Mouse (Mus musculus): ENCODE measurements around the gene Cdk5rap3. TPM values are rescaled to one million over a fixed set of nuclear protein-coding genes. Genes with fewer than 3 reads are reported as not detected.

The Cdk5rap3 gene
- 89.4 and 94.8 TPM in 2 replicates for polyA plus RNA-seq (2015; fragmentation: Nextera tagmentation; extraction: Ambion mirVana)

DNA sequence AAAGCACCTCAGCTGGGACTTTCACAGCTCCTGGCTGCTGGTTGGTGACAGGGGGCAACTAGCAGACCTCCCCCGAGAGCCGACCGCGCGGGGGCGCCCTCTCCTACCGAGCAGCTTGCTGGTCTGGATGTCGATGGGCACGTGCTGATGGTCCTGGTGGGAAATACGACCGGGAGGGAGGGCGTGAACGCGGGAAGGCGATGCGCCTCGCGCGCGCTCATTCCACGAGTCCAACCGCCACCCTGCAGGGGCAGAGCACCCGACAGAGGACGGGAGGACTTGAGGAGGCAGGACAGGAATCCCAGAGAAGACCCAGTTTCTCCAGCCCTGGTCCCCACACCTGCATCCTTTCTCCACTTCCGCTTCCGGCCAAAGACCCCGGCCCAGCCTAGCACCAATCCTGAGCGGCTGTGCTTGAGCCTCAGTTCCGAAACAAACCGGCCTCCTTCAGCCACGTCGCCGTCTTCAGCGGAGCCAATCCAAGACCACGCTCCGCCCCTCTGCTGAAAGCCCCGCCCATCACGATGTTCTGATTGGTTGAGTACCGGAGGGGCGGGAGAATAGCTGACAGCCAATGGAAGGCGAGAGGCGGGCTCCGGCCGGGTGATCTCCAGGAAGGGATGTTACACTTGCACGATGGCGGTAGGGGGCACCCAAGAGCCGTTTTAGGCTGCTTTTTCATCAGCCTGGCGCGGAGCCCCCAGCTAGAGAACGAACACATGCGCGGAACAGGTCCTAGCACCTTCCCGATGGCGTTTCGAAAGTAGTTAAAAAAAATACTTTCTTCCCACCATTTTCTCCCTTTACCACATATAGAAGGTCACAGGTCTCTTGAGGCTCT is at the start of gene Cdk5rap3:
Gene Cdk5rap3, minus strand, starts transcription at position 453 of the 841 bp plus-strand sequence.
- Histone ChIP-seq H3K27me3 (no peaks in the 10 kb centered on the region; the same call in 1 of the 2 replicates), H3K4me1 (peaks cover 14% of the 10 kb centered on the region), H3K9ac (peak within 1 kb of the TSS; percentile 85), H3K27ac (peak within 1 kb of the TSS; percentile 75), H3K4me2 (peak within 1 kb of the TSS; percentile 92), H3K9me3 (no peaks in the 10 kb centered on the region), H3K36me3 (peaks cover 12% of the 10 kb centered on the region), H3K4me3 (peak within 1 kb of the TSS; percentile 77)
- peak; percentile 96 for ATAC-seq (ENCODE audit: insufficient number of reproducible peaks, insufficient read depth, low FRiP score, low TSS enrichment, low read depth)
- under 1% methylated on average over 55 of the region's 55 CpGs for WGBS

DNA sequence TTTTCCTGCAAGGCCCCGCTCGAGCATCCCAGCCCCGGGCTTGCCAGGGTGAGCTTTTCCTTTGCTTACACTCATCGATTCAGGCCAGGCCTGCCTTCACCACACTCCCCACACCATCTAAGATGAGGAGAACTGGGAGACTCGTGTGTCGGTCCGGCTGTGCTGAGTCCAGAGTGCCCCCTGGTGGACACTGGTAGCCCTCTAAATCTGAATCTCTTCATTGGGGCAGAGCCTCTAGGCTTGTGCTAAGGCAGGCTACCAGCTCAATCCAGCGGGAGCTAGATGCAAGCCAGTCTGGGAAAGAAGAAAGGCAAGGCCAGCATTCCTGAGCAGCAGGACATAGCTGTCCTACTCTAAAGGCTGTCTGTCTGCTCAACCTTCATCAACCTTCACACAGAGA is 47.3 kb upstream of the Cdk5rap3 start:
- peaks cover 5% of the 10 kb centered on the region; the same call in 1 of the 2 replicates for H3K4me1 ChIP-seq
- H3K4me2 ChIP-seq = no peak overlapping the region
- no peak overlapping the region for H3K27ac ChIP-seq
- no peak for ATAC-seq (ENCODE audit: insufficient number of reproducible peaks, insufficient read depth, low FRiP score, low TSS enrichment, low read depth)
- H3K9me3 ChIP-seq = no peaks in the 10 kb centered on the region
- 22% methylated on average over 8 of the region's 8 CpGs for WGBS
- peaks cover 42% of the 10 kb centered on the region for H3K36me3 ChIP-seq
- H3K9ac ChIP-seq = no peak overlapping the region
- no peaks in the 10 kb centered on the region for H3K27me3 ChIP-seq
- H3K4me3 ChIP-seq = no peak overlapping the region

DNA sequence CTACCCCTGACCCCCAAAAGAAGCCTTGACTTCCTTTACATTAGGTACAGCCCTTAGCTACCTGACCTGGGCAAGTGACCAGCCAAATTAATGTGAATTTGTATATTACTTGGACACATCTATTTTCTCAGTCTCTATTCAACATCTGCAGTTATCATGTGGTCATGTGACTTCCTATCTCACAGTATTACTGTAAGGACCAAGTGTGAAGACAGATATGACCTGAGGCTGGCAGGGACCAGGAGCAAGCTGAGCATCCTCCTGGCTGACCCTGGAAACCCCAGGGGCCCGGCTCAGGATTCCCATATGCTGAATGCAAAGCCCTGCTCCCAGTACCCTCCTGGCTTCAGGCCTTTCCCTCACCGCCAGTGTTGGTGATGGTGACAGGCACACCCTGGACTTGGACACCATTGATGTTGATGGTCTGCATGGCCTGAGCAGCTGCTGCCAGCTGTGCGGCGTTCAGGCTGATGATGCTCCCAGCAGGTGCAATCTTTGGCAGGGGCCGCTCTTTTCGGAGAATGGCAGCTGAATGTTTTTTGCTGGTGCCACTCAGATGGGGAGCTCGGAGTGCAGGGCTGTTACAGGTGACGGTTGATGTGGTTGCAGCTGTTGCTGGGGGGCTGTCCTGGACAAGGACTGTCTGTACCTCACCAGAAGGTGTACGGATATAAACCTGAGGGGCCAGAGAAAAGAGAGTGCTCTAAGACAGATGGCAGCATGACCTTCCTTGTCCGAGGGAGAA is 40.9 kb upstream of the Cdk5rap3 start:
- H3K4me3 ChIP-seq = no peak overlapping the region
- no peak for ATAC-seq (ENCODE audit: insufficient number of reproducible peaks, insufficient read depth, low FRiP score, low TSS enrichment, low read depth)
- H3K4me1 ChIP-seq = no peaks in the 10 kb centered on the region
- WGBS = 89% methylated on average over 10 of the region's 10 CpGs
- no peaks in the 10 kb centered on the region for H3K9me3 ChIP-seq
- no peak overlapping the region for H3K9ac ChIP-seq
- H3K27ac ChIP-seq = no peak overlapping the region
- H3K27me3 ChIP-seq = no peaks in the 10 kb centered on the region
- peaks cover 89% of the 10 kb centered on the region for H3K36me3 ChIP-seq
- H3K4me2 ChIP-seq = no peak overlapping the region

DNA sequence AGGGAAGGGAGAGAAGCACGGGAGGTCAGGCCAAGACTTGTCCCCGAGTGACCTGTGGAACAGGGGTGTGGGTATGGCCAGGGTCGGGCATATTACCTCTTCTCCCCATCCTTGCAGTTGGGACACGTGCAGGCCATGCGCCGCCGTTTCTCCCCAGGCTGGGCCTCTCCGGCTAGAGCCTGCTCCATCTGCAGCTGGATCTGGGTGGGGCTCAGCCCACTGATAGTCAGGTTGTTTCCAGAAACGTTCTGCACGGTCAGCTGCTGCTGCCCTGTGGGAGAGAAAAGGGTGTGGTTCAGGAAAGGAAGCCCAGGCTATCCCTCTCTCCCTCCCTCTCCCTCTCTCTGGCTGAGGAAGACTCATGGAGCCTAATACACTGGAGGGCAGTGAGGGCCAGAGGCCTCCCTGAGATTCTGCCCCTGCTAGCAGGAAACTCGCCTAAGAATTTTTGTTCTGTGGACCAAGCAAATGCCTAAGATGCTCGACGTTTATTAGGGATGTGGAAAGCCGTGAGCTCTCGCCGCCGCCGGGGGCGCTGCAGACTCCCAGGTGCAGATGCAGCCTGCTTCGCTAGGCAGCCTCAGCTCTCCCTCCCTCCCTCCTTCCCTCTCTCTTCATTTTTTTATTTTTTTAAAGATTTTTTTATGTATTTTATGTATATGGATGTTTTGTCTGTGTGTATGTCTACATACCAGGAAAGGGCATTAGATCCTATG is 39.9 kb upstream of the Cdk5rap3 start:
- Histone ChIP-seq H3K27ac (no peak overlapping the region), H3K36me3 (peaks cover 91% of the 10 kb centered on the region), H3K27me3 (no peaks in the 10 kb centered on the region), H3K9me3 (no peaks in the 10 kb centered on the region), H3K4me3 (no peak overlapping the region), H3K4me1 (no peaks in the 10 kb centered on the region), H3K9ac (no peak overlapping the region), H3K4me2 (no peak overlapping the region)
- no peak for ATAC-seq (ENCODE audit: insufficient number of reproducible peaks, insufficient read depth, low FRiP score, low TSS enrichment, low read depth)
- 56% methylated on average over 20 of the region's 20 CpGs for WGBS

DNA sequence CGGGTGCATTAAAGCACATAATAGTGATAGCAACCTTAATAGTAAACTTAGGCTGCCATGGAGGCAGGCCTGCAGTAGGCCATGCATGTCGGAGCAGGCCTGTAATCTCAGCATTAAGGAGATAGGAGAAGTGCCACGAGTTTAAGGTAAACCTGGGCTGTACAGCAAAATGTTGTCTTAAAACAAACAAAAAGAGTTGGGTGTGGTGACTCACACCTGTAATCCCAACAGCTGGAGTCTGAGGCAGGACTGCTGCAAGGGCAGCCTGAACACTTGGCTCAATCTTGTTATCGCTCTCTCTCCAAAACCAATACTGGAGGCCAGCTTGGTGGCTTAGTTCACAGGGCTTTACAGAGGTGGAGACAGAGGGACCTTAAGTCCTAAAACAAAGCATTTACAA is 38.8 kb upstream of the Cdk5rap3 start:
- 87% methylated on average over 4 of the region's 4 CpGs for WGBS
- no peaks in the 10 kb centered on the region for H3K27me3 ChIP-seq
- H3K9ac ChIP-seq = no peak overlapping the region
- H3K4me3 ChIP-seq = no peak overlapping the region
- no peak overlapping the region for H3K4me2 ChIP-seq
- H3K36me3 ChIP-seq = peaks cover 92% of the 10 kb centered on the region
- no peak overlapping the region for H3K27ac ChIP-seq
- no peak for ATAC-seq (ENCODE audit: insufficient number of reproducible peaks, insufficient read depth, low FRiP score, low TSS enrichment, low read depth)
- H3K9me3 ChIP-seq = no peaks in the 10 kb centered on the region; the same call in 1 of the 2 replicates
- no peaks in the 10 kb centered on the region for H3K4me1 ChIP-seq

DNA sequence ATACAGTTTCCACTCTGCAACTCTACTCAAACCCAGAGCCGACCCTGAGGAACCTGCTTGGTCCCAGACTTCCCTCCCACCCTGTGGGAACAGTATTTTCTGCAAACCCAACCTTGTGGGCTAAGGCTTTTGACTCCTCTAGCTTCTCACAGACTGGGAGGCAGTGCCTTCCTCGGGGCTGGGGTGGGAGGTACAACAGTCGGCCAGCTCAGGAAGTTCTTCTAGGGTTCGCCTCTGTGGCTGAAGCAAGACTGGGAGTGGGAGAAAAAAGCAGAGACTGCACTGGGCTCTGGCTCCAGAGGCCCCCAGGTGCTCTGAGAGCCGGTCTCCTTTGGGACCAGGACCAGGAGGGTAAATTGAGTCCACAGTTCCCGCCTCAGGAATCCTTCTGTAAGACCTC is 36.6 kb upstream of the Cdk5rap3 start:
- no peaks in the 10 kb centered on the region for H3K4me1 ChIP-seq
- no peak overlapping the region for H3K27ac ChIP-seq
- H3K9ac ChIP-seq = no peak overlapping the region
- H3K36me3 ChIP-seq = peaks cover 85% of the 10 kb centered on the region
- H3K4me2 ChIP-seq = no peak overlapping the region
- WGBS = 67% methylated on average over 6 of the region's 6 CpGs
- no peak; the same call in 1 of the 2 replicates for ATAC-seq (ENCODE audit: insufficient number of reproducible peaks, insufficient read depth, low FRiP score, low TSS enrichment, low read depth)
- H3K9me3 ChIP-seq = no peaks in the 10 kb centered on the region; the same call in 1 of the 2 replicates
- no peaks in the 10 kb centered on the region for H3K27me3 ChIP-seq
- no peak overlapping the region for H3K4me3 ChIP-seq

DNA sequence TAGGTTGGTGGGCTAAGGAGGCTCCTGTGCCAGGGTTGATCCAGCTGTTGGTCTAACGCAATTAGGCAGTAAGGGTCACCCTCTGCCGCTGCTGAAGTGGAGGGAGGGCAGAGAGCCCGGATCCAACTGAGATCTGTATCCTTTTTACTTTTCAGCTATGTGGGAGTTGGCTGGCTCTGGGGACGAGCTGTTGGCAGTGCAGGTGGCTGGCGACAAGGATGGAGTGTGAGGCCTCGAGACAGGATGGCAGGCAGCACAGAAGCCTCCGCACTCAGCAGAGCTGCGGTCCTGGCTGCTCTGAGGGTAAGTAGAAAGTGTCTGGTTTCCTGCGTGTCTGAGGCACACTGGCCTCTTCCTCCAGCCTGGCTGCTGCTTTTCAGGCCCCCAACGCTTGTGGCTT is 36.1 kb upstream of the Cdk5rap3 start:
- Histone ChIP-seq H3K4me2 (no peak overlapping the region), H3K27me3 (no peaks in the 10 kb centered on the region), H3K36me3 (peaks cover 80% of the 10 kb centered on the region), H3K4me1 (no peaks in the 10 kb centered on the region), H3K9me3 (no peaks in the 10 kb centered on the region; the same call in 1 of the 2 replicates), H3K4me3 (no peak overlapping the region), H3K9ac (no peak overlapping the region), H3K27ac (no peak overlapping the region)
- 84% methylated on average over 10 of the region's 10 CpGs for WGBS
- no peak for ATAC-seq (ENCODE audit: insufficient number of reproducible peaks, insufficient read depth, low FRiP score, low TSS enrichment, low read depth)

DNA sequence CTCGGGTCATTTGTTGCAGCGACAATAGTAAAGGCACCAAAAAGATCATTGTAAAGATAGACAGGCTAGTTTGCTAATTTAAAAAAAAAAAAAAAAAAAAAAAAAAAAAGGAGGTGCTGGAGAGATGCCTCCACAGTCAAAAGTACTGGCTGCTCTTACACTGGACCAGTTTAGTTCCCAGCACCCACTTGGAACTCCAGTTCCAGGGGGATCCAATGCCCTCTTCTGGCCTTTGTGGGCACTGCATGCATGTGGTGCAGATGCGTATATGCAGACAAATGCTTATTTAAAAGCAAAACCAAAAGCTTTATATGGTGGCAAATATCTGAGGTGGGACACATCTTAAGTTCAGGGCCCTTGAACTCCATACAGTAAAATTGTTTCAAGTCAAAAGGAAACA is 34.5 kb upstream of the Cdk5rap3 start:
- no peak overlapping the region for H3K9ac ChIP-seq
- H3K27ac ChIP-seq = no peak overlapping the region
- peaks cover 63% of the 10 kb centered on the region for H3K36me3 ChIP-seq
- no peak overlapping the region for H3K4me3 ChIP-seq
- H3K4me1 ChIP-seq = peaks cover 7% of the 10 kb centered on the region
- no peaks in the 10 kb centered on the region; the same call in 1 of the 2 replicates for H3K9me3 ChIP-seq
- H3K4me2 ChIP-seq = no peak overlapping the region
- H3K27me3 ChIP-seq = no peaks in the 10 kb centered on the region
- ATAC-seq (ENCODE audit: insufficient number of reproducible peaks, insufficient read depth, low FRiP score, low TSS enrichment, low read depth) = no peak
- 98% methylated on average over 3 of the region's 3 CpGs for WGBS

DNA sequence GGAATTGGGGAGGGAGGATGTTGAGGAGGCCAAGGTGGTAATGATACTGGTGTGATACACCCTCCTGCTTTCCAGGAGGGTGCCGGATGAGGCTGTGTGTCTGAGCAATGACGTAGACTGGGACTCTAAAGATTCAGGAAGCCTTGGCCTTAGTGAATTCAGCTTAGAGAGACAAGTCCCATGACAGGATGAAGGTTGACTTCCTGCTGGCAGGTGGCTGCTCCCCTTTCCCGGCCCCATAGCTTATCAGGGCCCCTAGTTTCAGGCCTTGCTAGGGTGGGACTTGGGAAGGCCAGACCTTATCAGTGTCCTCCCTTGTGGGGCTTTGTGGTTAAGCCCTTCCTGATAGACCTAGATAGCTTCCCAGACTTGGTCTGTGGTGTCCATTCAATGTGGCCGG is 31.6 kb upstream of the Cdk5rap3 start:
- H3K27me3 ChIP-seq = no peaks in the 10 kb centered on the region
- no peak overlapping the region for H3K4me3 ChIP-seq
- H3K9ac ChIP-seq = no peak overlapping the region
- ATAC-seq (ENCODE audit: insufficient number of reproducible peaks, insufficient read depth, low FRiP score, low TSS enrichment, low read depth) = no peak
- H3K4me1 ChIP-seq = peaks cover 30% of the 10 kb centered on the region
- no peak overlapping the region for H3K4me2 ChIP-seq
- H3K36me3 ChIP-seq = peaks cover 36% of the 10 kb centered on the region
- no peak overlapping the region; the same call in 1 of the 2 replicates for H3K27ac ChIP-seq
- no peaks in the 10 kb centered on the region; the same call in 1 of the 2 replicates for H3K9me3 ChIP-seq
- 86% methylated on average over 4 of the region's 4 CpGs for WGBS

DNA sequence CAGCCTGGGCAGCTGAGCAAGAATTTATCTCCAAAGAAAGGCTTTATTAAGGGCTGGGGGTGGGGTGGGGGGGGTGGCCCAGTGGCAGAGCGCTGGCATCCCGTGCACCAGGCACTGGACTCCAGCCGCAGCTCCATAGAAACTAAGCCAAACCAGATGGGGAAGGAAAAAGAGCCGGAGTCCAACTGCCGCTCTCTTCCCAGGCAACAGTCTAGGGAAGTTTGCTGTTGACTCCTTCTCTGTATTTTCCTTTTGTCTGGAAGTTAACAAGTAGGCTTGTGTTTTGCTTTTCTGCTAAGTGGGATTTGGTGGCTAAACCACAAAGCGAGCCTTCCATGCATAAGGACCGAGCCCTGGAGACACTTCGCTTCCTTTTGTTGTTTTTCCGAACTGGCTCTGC is 30.2 kb upstream of the Cdk5rap3 start:
- Histone ChIP-seq H3K27me3 (no peaks in the 10 kb centered on the region), H3K4me2 (peak overlapping the region; percentile 26), H3K36me3 (peaks cover 22% of the 10 kb centered on the region), H3K9ac (peak overlapping the region; percentile 22; the same call in 1 of the 2 replicates), H3K9me3 (no peaks in the 10 kb centered on the region; the same call in 1 of the 2 replicates), H3K4me1 (peaks cover 31% of the 10 kb centered on the region), H3K4me3 (no peak overlapping the region), H3K27ac (peak overlapping the region; percentile 86)
- WGBS = 38% methylated on average over 9 of the region's 9 CpGs
- ATAC-seq (ENCODE audit: insufficient number of reproducible peaks, insufficient read depth, low FRiP score, low TSS enrichment, low read depth) = no peak

All from embryonic facial prominence, embryonic 13.5 days (tissue).